13 mouse cellular contexts compared by ENCODE assay signal in the genomic region with DNA sequence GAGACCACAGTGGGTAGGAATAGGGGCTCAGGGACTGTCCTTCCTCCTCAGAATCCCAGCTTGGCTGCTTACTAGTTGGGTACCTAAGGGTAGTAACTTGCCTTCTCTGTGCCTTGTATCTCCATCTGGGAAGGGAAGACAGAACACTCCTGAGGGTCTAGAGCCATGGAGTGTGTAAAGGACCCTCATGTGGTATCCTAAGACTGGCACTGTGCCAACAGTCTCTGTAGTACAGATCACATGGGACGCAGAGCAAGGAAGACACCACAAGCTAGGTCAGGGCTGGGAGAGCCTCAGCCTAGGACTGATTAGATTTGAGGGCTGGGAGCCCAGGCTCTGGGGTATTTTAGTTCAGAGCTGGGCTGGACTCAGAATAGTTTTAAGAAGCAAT. TPM values are rescaled to one million over a fixed set of nuclear protein-coding genes. Genes with fewer than 3 reads are reported as not detected.
DNase-seq lines count a peak whose midpoint lies in the region; ATAC-seq and TF ChIP-seq lines count a peak whose summit lies in the region.
"Had no signal": no experiment of that assay in that cellular context is flagged by ENCODE, and none has a peak within 500 bp of the region (broad histone marks: within the 10 kb centered on the region; RNA-seq: fewer than 3 reads in every experiment).

No protein-coding gene starts in this region.

- 92% methylated on average over 1 of the region's 1 CpGs for WGBS in limb, embryonic 10.5 days

- H3K36me3 ChIP-seq in limb, embryonic 10.5 days, result no peaks in the 10 kb centered on the region
- H3K36me3 ChIP-seq: liver, embryonic 12.5 days had no signal

- no peaks in the 10 kb centered on the region for H3K27me3 ChIP-seq in limb, embryonic 10.5 days (ENCODE audit: low read depth, poor library complexity, severe bottlenecking)
- H3K27me3 ChIP-seq: liver, embryonic 12.5 days had no signal

- no peak for TF ChIP-seq CTCF in layer of hippocampus, adult 2 months (conservative IDR thresholded peaks at IDR 0.05)

- H3K4me3 ChIP-seq in layer of hippocampus, adult 2 months, result no peak overlapping the region
- no peak overlapping the region for H3K4me3 ChIP-seq in limb, embryonic 10.5 days
- H3K4me3 ChIP-seq: liver, embryonic 12.5 days had no signal

- H3K9me3 ChIP-seq in limb, embryonic 10.5 days (replicated peaks), result no peaks in the 10 kb centered on the region
- H3K9me3 ChIP-seq: liver, embryonic 12.5 days had no signal

- H3K27ac ChIP-seq in layer of hippocampus, adult 2 months, result peak overlapping the region; percentile 46; the same call in 1 of the 2 replicates
- peak overlapping the region; percentile 27 for H3K27ac ChIP-seq in limb, embryonic 10.5 days
- H3K27ac ChIP-seq: liver, embryonic 12.5 days had no signal

- H3K4me1 ChIP-seq in limb, embryonic 10.5 days, result peaks cover 18% of the 10 kb centered on the region

- 0 out of 2 replicates have a peak, but pooled peaks have one; percentile 2 for ATAC-seq in frontal cortex, adult (ENCODE audit: low TSS enrichment)
- ATAC-seq: intestine, embryonic 16.5 days; liver, embryonic 12.5 days had no signal

- no peak for DNase-seq in frontal cortex, postnatal 36 days (ENCODE audit: low spot score in 2 of 2)
- DNase-seq in layer of hippocampus, adult 2 months (ENCODE audit: low spot score in 2 of 2), result no peak
- no peak for DNase-seq in layer of hippocampus, adult 11-12 months (ENCODE audit: low spot score)
- DNase-seq in cerebellum, adult 8-10 months, result peak; percentile 25
- DNase-seq in limb, embryonic 10.5 days (ENCODE audit: low spot score), result no peak
- no peak for DNase-seq in thymus, postnatal 4 days
- DNase-seq in embryo, embryonic 10.5 days (ENCODE audit: low spot score), result no peak
- DNase-seq: adrenal gland, adult 8-10 months; B cell, adult 2 months; layer of hippocampus, adult 9-11 months had no signal

RNA-seq across cellular contexts. Expression of a gene that starts 27.3 kb away (rescaled TPM):
- 10 to 100 TPM; 21.1 to 24.2 TPM for total RNA-seq in layer of hippocampus, adult 2 months (2021)
- 18.4 and 20.2 TPM in 2 replicates for polyA plus RNA-seq in limb, embryonic 10.5 days (2016; fragmentation: Nextera tagmentation; extraction: Ambion mirVana)
